Mouse (Mus musculus): Measurements from ENCODE around the gene Dgkz. TPM values are rescaled to one million over a fixed set of nuclear protein-coding genes. Genes with fewer than 3 reads are reported as not detected.
A peak's percentile ranks its signal among the peaks of the same experiment; 100 is the strongest.

Gene Dgkz
- polyA plus RNA-seq, 1 experiment from 2014 or later: 53.2 TPM

DNA sequence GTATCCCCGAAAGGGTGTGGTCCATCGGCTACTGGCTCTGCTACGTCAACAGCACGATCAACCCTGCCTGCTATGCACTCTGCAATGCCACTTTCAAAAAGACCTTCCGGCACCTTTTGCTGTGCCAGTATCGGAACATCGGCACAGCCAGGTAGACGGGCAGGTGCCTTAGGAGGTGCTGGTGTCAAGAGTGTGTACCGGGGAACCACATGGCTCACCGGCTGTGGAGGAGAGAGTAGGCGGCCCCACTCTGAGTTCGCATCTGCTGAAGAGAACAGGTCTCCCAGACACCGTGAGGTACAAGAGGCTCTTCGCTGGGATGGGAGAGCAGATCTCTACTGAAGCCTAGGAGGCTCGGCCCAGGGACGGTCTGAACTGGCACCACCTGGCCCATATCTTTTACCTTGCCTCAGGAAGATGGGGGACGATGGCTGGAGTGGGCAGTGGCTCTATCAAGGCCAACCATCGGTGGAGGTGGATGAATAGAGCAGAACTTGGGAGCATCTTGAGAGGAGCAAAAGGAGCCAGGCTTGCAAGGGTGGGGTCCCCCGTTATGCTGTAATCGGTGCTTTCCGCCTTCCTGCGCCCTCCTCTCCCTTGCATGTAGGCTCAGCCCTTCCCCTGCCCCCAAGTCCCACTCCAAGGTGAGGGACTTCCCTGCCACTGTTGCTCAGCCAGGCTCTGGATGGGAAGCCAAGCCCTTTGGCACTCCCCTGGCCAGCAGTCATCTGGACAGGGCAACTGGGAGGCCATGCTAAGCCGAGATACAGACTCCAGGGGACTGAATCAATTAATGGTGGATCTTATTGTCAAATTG is 46.9 kb downstream of the Dgkz start:
- H3K4me1 ChIP-seq (replicated peaks; ENCODE audit: control insufficient read depth, insufficient read depth, low read length): peaks cover 7% of the 10 kb centered on the region
- peaks cover 10% of the 10 kb centered on the region for H3K36me3 ChIP-seq (ENCODE audit: control insufficient read depth, insufficient read depth)
- H3K9ac ChIP-seq (ENCODE audit: low read depth, low read length): no peak overlapping the region
- H3K27ac ChIP-seq (ENCODE audit: low read depth, low read length): no peak overlapping the region
- no peak; the same call in 1 of the 2 replicates for TF ChIP-seq CTCF (IDR thresholded peaks at IDR 0.05; ENCODE audit: low read depth)
- ATAC-seq: no peak
- H3K4me3 ChIP-seq (ENCODE audit: low read depth, low read length): no peak overlapping the region
- no peaks in the 10 kb centered on the region for H3K9me3 ChIP-seq (ENCODE audit: control insufficient read depth)
- H3K4me2 ChIP-seq (replicated peaks; ENCODE audit: low read depth): no peak overlapping the region
- peaks cover 7% of the 10 kb centered on the region for H3K27me3 ChIP-seq (replicated peaks; ENCODE audit: control insufficient read depth, insufficient read depth, low read length)
- 74% methylated on average over 23 of the region's 23 CpGs for WGBS

DNA sequence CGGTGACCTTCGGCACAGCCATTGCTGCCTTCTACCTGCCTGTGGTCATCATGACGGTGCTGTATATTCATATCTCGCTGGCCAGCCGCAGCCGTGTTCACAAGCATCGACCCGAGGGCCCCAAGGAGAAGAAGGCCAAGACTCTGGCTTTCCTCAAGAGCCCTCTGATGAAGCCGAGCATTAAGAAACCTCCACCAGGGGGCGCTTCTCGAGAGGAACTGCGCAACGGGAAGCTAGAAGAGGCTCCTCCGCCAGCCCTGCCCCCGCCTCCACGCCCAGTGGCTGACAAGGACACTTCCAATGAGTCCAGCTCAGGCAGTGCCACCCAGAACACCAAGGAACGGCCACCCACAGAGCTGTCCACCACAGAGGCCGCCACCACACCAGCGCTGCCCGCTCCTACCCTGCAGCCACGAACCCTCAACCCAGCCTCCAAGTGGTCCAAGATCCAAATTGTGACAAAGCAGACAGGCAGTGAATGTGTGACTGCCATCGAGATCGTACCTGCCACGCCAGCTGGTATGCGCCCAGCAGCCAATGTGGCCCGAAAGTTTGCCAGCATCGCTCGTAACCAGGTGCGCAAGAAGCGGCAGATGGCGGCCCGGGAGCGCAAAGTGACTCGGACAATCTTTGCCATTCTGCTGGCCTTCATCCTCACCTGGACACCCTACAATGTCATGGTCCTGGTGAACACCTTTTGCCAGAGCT is 47.7 kb downstream of the Dgkz start:
- H3K4me3 ChIP-seq (ENCODE audit: low read depth, low read length): no peak overlapping the region
- H3K4me1 ChIP-seq (replicated peaks; ENCODE audit: control insufficient read depth, insufficient read depth, low read length): peaks cover 15% of the 10 kb centered on the region
- peak; percentile 18; the same call in 1 of the 2 replicates for ATAC-seq
- H3K9me3 ChIP-seq (ENCODE audit: control insufficient read depth): no peaks in the 10 kb centered on the region
- H3K9ac ChIP-seq (ENCODE audit: low read depth, low read length): no peak overlapping the region
- 41% methylated on average over 34 of the region's 34 CpGs for WGBS
- peak overlapping the region; percentile 51 for H3K4me2 ChIP-seq (replicated peaks; ENCODE audit: low read depth)
- H3K27ac ChIP-seq (ENCODE audit: low read depth, low read length): no peak overlapping the region
- peaks cover 14% of the 10 kb centered on the region for H3K27me3 ChIP-seq (replicated peaks; ENCODE audit: control insufficient read depth, insufficient read depth, low read length)
- H3K36me3 ChIP-seq (ENCODE audit: control insufficient read depth, insufficient read depth): 0 out of 2 replicates have a peak, but pooled peaks cover 3% of the 10 kb centered on the region
- TF ChIP-seq CTCF (IDR thresholded peaks at IDR 0.05; ENCODE audit: low read depth): peak; percentile 82

DNA sequence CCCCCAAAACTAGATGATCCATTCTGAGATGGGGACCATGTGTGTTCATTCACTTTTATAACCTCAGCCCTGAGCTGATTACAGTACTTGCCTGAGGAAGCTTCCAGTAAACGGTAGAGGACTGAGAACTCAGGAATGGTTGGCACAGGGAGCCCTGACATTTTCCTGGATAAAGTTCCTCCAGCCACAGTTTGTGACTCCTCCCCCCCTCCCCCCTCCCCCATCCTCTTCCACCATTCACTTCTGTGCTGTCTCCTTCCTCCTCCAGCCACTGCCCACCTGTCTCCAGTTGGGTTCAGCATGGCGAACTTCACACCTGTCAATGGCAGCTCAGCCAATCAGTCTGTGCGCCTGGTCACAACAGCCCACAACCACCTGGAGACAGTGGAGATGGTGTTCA is 48.7 kb downstream of the Dgkz start, which contains the start of gene Chrm4:
Gene Chrm4, plus strand, starts transcription at position 301 of the 400 bp plus-strand sequence.
- no peak within 1 kb of the TSS for H3K27ac ChIP-seq (ENCODE audit: low read depth, low read length)
- H3K36me3 ChIP-seq (ENCODE audit: control insufficient read depth, insufficient read depth): 0 out of 2 replicates have a peak, but pooled peaks cover 3% of the 10 kb centered on the region
- H3K4me3 ChIP-seq (ENCODE audit: low read depth, low read length): no peak within 1 kb of the TSS
- H3K4me2 ChIP-seq (replicated peaks; ENCODE audit: low read depth): peak within 1 kb of the TSS; percentile 51
- 79% methylated on average over 3 of the region's 3 CpGs for WGBS
- no peak within 1 kb of the TSS for H3K9ac ChIP-seq (ENCODE audit: low read depth, low read length)
- peaks cover 25% of the 10 kb centered on the region for H3K27me3 ChIP-seq (replicated peaks; ENCODE audit: control insufficient read depth, insufficient read depth, low read length)
- TF ChIP-seq CTCF (IDR thresholded peaks at IDR 0.05; ENCODE audit: low read depth): no peak
- H3K9me3 ChIP-seq (ENCODE audit: control insufficient read depth): no peaks in the 10 kb centered on the region
- ATAC-seq: no peak
- peaks cover 15% of the 10 kb centered on the region for H3K4me1 ChIP-seq (replicated peaks; ENCODE audit: control insufficient read depth, insufficient read depth, low read length)

- Histone ChIP-seq H3K27me3 (replicated peaks; ENCODE audit: control insufficient read depth, insufficient read depth, low read length) (peaks cover 39% of the 10 kb centered on the region), H3K4me2 (replicated peaks; ENCODE audit: low read depth) (no peak overlapping the region), H3K4me1 (replicated peaks; ENCODE audit: control insufficient read depth, insufficient read depth, low read length) (peaks cover 15% of the 10 kb centered on the region), H3K9ac (ENCODE audit: low read depth, low read length) (no peak overlapping the region), H3K4me3 (ENCODE audit: low read depth, low read length) (no peak overlapping the region), H3K27ac (ENCODE audit: low read depth, low read length) (no peak overlapping the region), H3K9me3 (ENCODE audit: control insufficient read depth) (no peaks in the 10 kb centered on the region), H3K36me3 (ENCODE audit: control insufficient read depth, insufficient read depth) (0 out of 2 replicates have a peak, but pooled peaks cover 3% of the 10 kb centered on the region)
- no peak for ATAC-seq
- no peak for TF ChIP-seq CTCF (IDR thresholded peaks at IDR 0.05; ENCODE audit: low read depth)
- 74% methylated on average over 15 of the region's 15 CpGs for WGBS
These were observed 50.2 kb downstream of the Dgkz start for GRCm38 (mm10) chr2:91925442-91925841.

DNA sequence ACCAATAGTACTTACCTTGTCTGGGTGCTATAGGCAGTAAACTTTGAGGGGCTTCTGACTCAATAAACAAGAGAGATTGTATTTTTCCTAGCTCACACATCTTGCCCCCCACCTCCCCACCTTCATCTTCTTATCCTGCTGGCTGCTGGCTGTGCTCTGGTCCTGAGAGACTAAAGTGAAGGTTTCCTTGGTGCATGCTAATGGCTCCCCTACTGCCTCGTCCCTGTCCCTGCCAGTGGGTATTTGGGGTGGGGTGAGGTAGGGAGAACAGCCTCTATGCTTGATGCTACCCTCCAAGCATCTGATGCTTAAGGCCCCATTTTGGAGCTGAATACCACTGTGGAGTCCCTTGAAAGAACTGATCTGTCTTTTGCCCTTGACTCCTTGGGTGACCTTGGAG is 50.9 kb downstream of the Dgkz start:
- peaks cover 39% of the 10 kb centered on the region for H3K27me3 ChIP-seq (replicated peaks; ENCODE audit: control insufficient read depth, insufficient read depth, low read length)
- H3K9ac ChIP-seq (ENCODE audit: low read depth, low read length): no peak overlapping the region
- ATAC-seq: no peak
- no peak for TF ChIP-seq CTCF (IDR thresholded peaks at IDR 0.05; ENCODE audit: low read depth)
- no peak overlapping the region for H3K27ac ChIP-seq (ENCODE audit: low read depth, low read length)
- no peaks in the 10 kb centered on the region for H3K9me3 ChIP-seq (ENCODE audit: control insufficient read depth)
- H3K4me1 ChIP-seq (replicated peaks; ENCODE audit: control insufficient read depth, insufficient read depth, low read length): peaks cover 15% of the 10 kb centered on the region
- no peak overlapping the region for H3K4me2 ChIP-seq (replicated peaks; ENCODE audit: low read depth)
- 0 out of 2 replicates have a peak, but pooled peaks cover 3% of the 10 kb centered on the region for H3K36me3 ChIP-seq (ENCODE audit: control insufficient read depth, insufficient read depth)
- no peak overlapping the region for H3K4me3 ChIP-seq (ENCODE audit: low read depth, low read length)
- WGBS: 81% methylated on average over 1 of the region's 1 CpGs
